Mouse (Mus musculus): ENCODE results near the gene Doc2g.
A peak's percentile ranks its signal among the peaks of the same experiment; 100 is the strongest.

- no peak for TF ChIP-seq E2F4 (IDR thresholded peaks at IDR 0.05; ENCODE audit: insufficient read depth)
- no peak for TF ChIP-seq USF1 (IDR thresholded peaks at IDR 0.05; ENCODE audit: low read depth)
- TF ChIP-seq MYOD1 (IDR thresholded peaks at IDR 0.05; ENCODE audit: control insufficient read depth in 1 of 3, insufficient read length in 2 of 3, low read depth in 2 of 3), result peak in 2 of 3 experiments; percentile 68 to 81
- no peak for TF ChIP-seq POLR2A (IDR thresholded peaks at IDR 0.05; ENCODE audit: insufficient read length, low read depth)
- no peak for TF ChIP-seq POLR2AphosphoS2 (IDR thresholded peaks at IDR 0.05; ENCODE audit: insufficient read length, low read depth)
- no peak for TF ChIP-seq TCF12 (IDR thresholded peaks at IDR 0.05; ENCODE audit: insufficient read depth, poor library complexity, severe bottlenecking)
- peak in 2 of 3 experiments; percentile 39 to 78 for TF ChIP-seq MYOG (IDR thresholded peaks at IDR 0.05; ENCODE audit: control insufficient read depth in 1 of 3, insufficient read depth in 1 of 3, insufficient read length in 2 of 3, low read depth in 2 of 3)
- no peak for TF ChIP-seq MAX (IDR thresholded peaks at IDR 0.05; ENCODE audit: low read depth)
- TF ChIP-seq CEBPB (IDR thresholded peaks at IDR 0.05; ENCODE audit: insufficient read depth, poor library complexity, severe bottlenecking), result no peak
Observed at GRCm38 (mm10) chr19:3972229-3972628, 30.9 kb upstream of the Doc2g start, which contains the start of gene Aldh3b2.
